Mouse (Mus musculus) heart, embryonic 15.5 days (tissue): ENCODE results near the gene Hsd17b12. TPM values are rescaled to one million over a fixed set of nuclear protein-coding genes. Genes with fewer than 3 reads are reported as not detected.

Experiments
- ATAC-seq: fragments of 200-750 bp; cut with Nextera tagmentation; replicated peaks from 2 replicates; pipeline ENCODE4 v1.8.0; 2017; ENCODE audit warnings: low read depth, moderate TSS enrichment; ENCODE audit not compliant: insufficient number of reproducible peaks, insufficient read depth, low FRiP score
- H3K27ac ChIP-seq: fragments of 300-500 bp; sonication (generic); 2 replicates; pipeline ENCODE4 v1.5.1; 2015; ENCODE audit warnings: mild to moderate bottlenecking, inconsistent platforms
- H3K27me3 ChIP-seq: fragments of 300-500 bp; sonication (generic); 2 replicates; pipeline ENCODE4 v1.6.1; 2015; ENCODE audit warnings: inconsistent platforms
- H3K36me3 ChIP-seq: fragments of 300-500 bp; sonication (generic); 2 replicates; pipeline ENCODE4 v1.6.1; 2015; ENCODE audit warnings: mild to moderate bottlenecking, inconsistent platforms
- H3K4me1 ChIP-seq: fragments of 300-500 bp; sonication (generic); replicated peaks from 2 replicates; pipeline ENCODE4 v1.6.1; 2015; ENCODE audit warnings: inconsistent platforms
- H3K4me2 ChIP-seq: fragments of 300-500 bp; sonication (generic); 2 replicates; pipeline ENCODE4 v1.6.1; 2015; ENCODE audit warnings: inconsistent platforms, mild to moderate bottlenecking, moderate library complexity
- H3K4me3 ChIP-seq: fragments of 300-500 bp; sonication (generic); 2 replicates; pipeline ENCODE4 v1.5.1; 2015; ENCODE audit warnings: mild to moderate bottlenecking, inconsistent platforms
- H3K9ac ChIP-seq: fragments of 300-500 bp; sonication (generic); 2 replicates; pipeline ENCODE4 v1.6.1; 2015; ENCODE audit warnings: mild to moderate bottlenecking, inconsistent platforms
- H3K9me3 ChIP-seq: fragments of 300-500 bp; sonication (generic); replicated peaks from 2 replicates; pipeline ENCODE4 v1.6.1; 2016; ENCODE audit warnings: inconsistent platforms
- WGBS: fragments of 180-500 bp; shearing (Covaris S2); methylation state at CpG from one replicate; pipeline ENCODE4 v1.1.7; 2015; ENCODE audit warnings: mixed read lengths; 5-methylcytosine and 5-hydroxymethylcytosine counted together
- polyA plus RNA-seq: library from polyadenylated mRNA; unstranded; fragments of >200 nt; fragmentation: Nextera tagmentation; extraction: Ambion mirVana; gene quantifications from 2 replicates; pipeline ENCODE4 v1.2.1, GENCODE M21; 2015

Gene Hsd17b12
- 58.7 and 70.3 TPM in 2 replicates for polyA plus RNA-seq

- H3K4me1 ChIP-seq: peaks cover 19% of the 10 kb centered on the region
- peak within 1 kb of the TSS; percentile 91 for H3K27ac ChIP-seq
- peaks cover 6% of the 10 kb centered on the region; the same call in 1 of the 2 replicates for H3K27me3 ChIP-seq
- peak within 1 kb of the TSS; percentile 93 for H3K9ac ChIP-seq
- peak within 1 kb of the TSS; percentile 70 for H3K4me2 ChIP-seq
- WGBS: under 1% methylated on average over 69 of the region's 69 CpGs
- ATAC-seq: peak; percentile 99
- peak within 1 kb of the TSS; percentile 87 for H3K4me3 ChIP-seq
- no peaks in the 10 kb centered on the region for H3K36me3 ChIP-seq
- H3K9me3 ChIP-seq: no peaks in the 10 kb centered on the region
These were observed at the start of gene Hsd17b12 for GRCm38 (mm10) chr2:94157592-94158519. Hsd17b12 (minus strand) TSS chr2:94157964.

- Histone ChIP-seq H3K36me3 (no peaks in the 10 kb centered on the region), H3K27me3 (peaks cover 23% of the 10 kb centered on the region), H3K9me3 (no peaks in the 10 kb centered on the region), H3K4me2 (no peak overlapping the region), H3K4me3 (no peak overlapping the region), H3K4me1 (no peaks in the 10 kb centered on the region), H3K27ac (no peak overlapping the region), H3K9ac (no peak overlapping the region)
- no peak for ATAC-seq
- WGBS: 86% methylated on average over 2 of the region's 2 CpGs
These were observed 27.1 kb upstream of the Hsd17b12 start for GRCm38 (mm10) chr2:94184906-94185305.

GRCm38 (mm10) chr2:94184142-94184541, 26.4 kb upstream of the Hsd17b12 start:
- Histone ChIP-seq H3K9ac (no peak overlapping the region), H3K27ac (no peak overlapping the region), H3K4me3 (no peak overlapping the region), H3K9me3 (no peaks in the 10 kb centered on the region), H3K4me2 (no peak overlapping the region), H3K36me3 (no peaks in the 10 kb centered on the region), H3K27me3 (peaks cover 23% of the 10 kb centered on the region), H3K4me1 (no peaks in the 10 kb centered on the region)
- no peak for ATAC-seq
- 39% methylated on average over 6 of the region's 6 CpGs for WGBS

- no peaks in the 10 kb centered on the region for H3K36me3 ChIP-seq
- H3K27me3 ChIP-seq: peaks cover 10% of the 10 kb centered on the region
- H3K4me3 ChIP-seq: peak overlapping the region; percentile 85
- peaks cover 13% of the 10 kb centered on the region for H3K4me1 ChIP-seq
- no peak overlapping the region; the same call in 1 of the 2 replicates for H3K9ac ChIP-seq
- 3% methylated on average over 3 of the region's 3 CpGs for WGBS
- H3K4me2 ChIP-seq: peak overlapping the region; percentile 64; the same call in 1 of the 2 replicates
- no peak for ATAC-seq
- H3K9me3 ChIP-seq: no peaks in the 10 kb centered on the region
- no peak overlapping the region for H3K27ac ChIP-seq
These were observed 21.3 kb upstream of the Hsd17b12 start for GRCm38 (mm10) chr2:94179030-94179407.

GRCm38 (mm10) chr2:94178321-94179029, 20.7 kb upstream of the Hsd17b12 start:
- peak; percentile 93 for ATAC-seq
- Histone ChIP-seq H3K27me3 (peaks cover 8% of the 10 kb centered on the region), H3K4me3 (peak overlapping the region; percentile 85), H3K4me1 (peaks cover 13% of the 10 kb centered on the region), H3K27ac (peak overlapping the region; percentile 18; the same call in 1 of the 2 replicates), H3K9me3 (no peaks in the 10 kb centered on the region), H3K4me2 (peak overlapping the region; percentile 64), H3K36me3 (no peaks in the 10 kb centered on the region), H3K9ac (peak overlapping the region; percentile 88)
- 1% methylated on average over 22 of the region's 22 CpGs for whole genome bisulfite sequencing

- no peak for ATAC-seq
- Histone ChIP-seq H3K4me3 (no peak overlapping the region), H3K9ac (0 out of 2 replicates have a peak overlapping the region, but pooled peaks have one; percentile 88), H3K9me3 (no peaks in the 10 kb centered on the region), H3K36me3 (no peaks in the 10 kb centered on the region), H3K27ac (no peak overlapping the region), H3K4me2 (peak overlapping the region; percentile 64; the same call in 1 of the 2 replicates), H3K27me3 (no peaks in the 10 kb centered on the region), H3K4me1 (peaks cover 13% of the 10 kb centered on the region)
- 79% methylated on average over 6 of the region's 6 CpGs for WGBS
These were observed 19.5 kb upstream of the Hsd17b12 start for GRCm38 (mm10) chr2:94177294-94177693.

GRCm38 (mm10) chr2:94176381-94176780, 18.6 kb upstream of the Hsd17b12 start:
- Histone ChIP-seq H3K27ac (no peak overlapping the region), H3K4me1 (peaks cover 13% of the 10 kb centered on the region), H3K9me3 (no peaks in the 10 kb centered on the region), H3K4me2 (no peak overlapping the region), H3K27me3 (no peaks in the 10 kb centered on the region), H3K9ac (no peak overlapping the region), H3K4me3 (no peak overlapping the region), H3K36me3 (no peaks in the 10 kb centered on the region)
- no peak for ATAC-seq
- WGBS: 86% methylated on average over 3 of the region's 3 CpGs

- Histone ChIP-seq H3K4me1 (peaks cover 13% of the 10 kb centered on the region), H3K4me2 (no peak overlapping the region), H3K4me3 (no peak overlapping the region), H3K36me3 (no peaks in the 10 kb centered on the region), H3K27me3 (no peaks in the 10 kb centered on the region), H3K9ac (no peak overlapping the region), H3K9me3 (no peaks in the 10 kb centered on the region), H3K27ac (no peak overlapping the region)
- 91% methylated on average over 13 of the region's 13 CpGs for WGBS
- ATAC-seq: no peak
These were observed 15.8 kb upstream of the Hsd17b12 start for GRCm38 (mm10) chr2:94173549-94173948.

GRCm38 (mm10) chr2:94163207-94163606, 5.4 kb upstream of the Hsd17b12 start:
- H3K4me2 ChIP-seq: no peak overlapping the region
- ATAC-seq: no peak
- H3K4me3 ChIP-seq: no peak overlapping the region

GRCm38 (mm10) chr2:94162141-94162540, 4.4 kb upstream of the Hsd17b12 start:
- no peak for ATAC-seq
- H3K9me3 ChIP-seq: no peaks in the 10 kb centered on the region
- H3K4me2 ChIP-seq: no peak overlapping the region
- peaks cover 6% of the 10 kb centered on the region; the same call in 1 of the 2 replicates for H3K27me3 ChIP-seq
- WGBS: 61% methylated on average over 6 of the region's 6 CpGs
- H3K27ac ChIP-seq: no peak overlapping the region
- no peak overlapping the region for H3K4me3 ChIP-seq
- H3K36me3 ChIP-seq: no peaks in the 10 kb centered on the region
- peaks cover 2% of the 10 kb centered on the region; the same call in 1 of the 2 replicates for H3K4me1 ChIP-seq
- no peak overlapping the region for H3K9ac ChIP-seq

More at GRCm38 (mm10) chr2:94163207-94163606, 5.4 kb upstream of the Hsd17b12 start:
- 55% methylated on average over 2 of the region's 2 CpGs for WGBS
- Histone ChIP-seq H3K9me3 (no peaks in the 10 kb centered on the region), H3K4me1 (peaks cover 2% of the 10 kb centered on the region; the same call in 1 of the 2 replicates), H3K27me3 (peaks cover 6% of the 10 kb centered on the region; the same call in 1 of the 2 replicates), H3K27ac (no peak overlapping the region), H3K9ac (no peak overlapping the region), H3K36me3 (no peaks in the 10 kb centered on the region)

- ATAC-seq: no peak
- H3K9me3 ChIP-seq: no peaks in the 10 kb centered on the region
- H3K36me3 ChIP-seq: no peaks in the 10 kb centered on the region
- no peak overlapping the region for H3K9ac ChIP-seq
- peak overlapping the region; percentile 70 for H3K4me2 ChIP-seq
- H3K27ac ChIP-seq: peak overlapping the region; percentile 76
- WGBS: 17% methylated on average over 4 of the region's 4 CpGs
- H3K4me3 ChIP-seq: peak overlapping the region; percentile 60
- H3K4me1 ChIP-seq: peaks cover 16% of the 10 kb centered on the region
- peaks cover 6% of the 10 kb centered on the region; the same call in 1 of the 2 replicates for H3K27me3 ChIP-seq
These were observed 738 bp upstream of the Hsd17b12 start for GRCm38 (mm10) chr2:94158520-94158884.
